Mouse (Mus musculus) adrenal gland, postnatal 25 days (tissue): ENCODE measurements around the gene H2-Eb2. TPM values are rescaled to one million over a fixed set of nuclear protein-coding genes. Genes with fewer than 3 reads are reported as not detected.
"Not testable (repeated sequence)": the region's sequence is repeated elsewhere in the genome, so short reads cannot be mapped to it uniquely, and the experiment has no call there.

Experiments
- DNase-seq: peaks from one replicate; pipeline ENCODE4 v3.0.0; 2021; ENCODE audit warnings: mixed read lengths
- total RNA-seq: library from RNA; stranded (reverse); gene quantifications from 2 replicates; pipeline ENCODE4 v1.2.3, GENCODE M21; 2021

Gene H2-Eb2
- total RNA-seq, 1 experiment from 2014 or later: not detected

DNA sequence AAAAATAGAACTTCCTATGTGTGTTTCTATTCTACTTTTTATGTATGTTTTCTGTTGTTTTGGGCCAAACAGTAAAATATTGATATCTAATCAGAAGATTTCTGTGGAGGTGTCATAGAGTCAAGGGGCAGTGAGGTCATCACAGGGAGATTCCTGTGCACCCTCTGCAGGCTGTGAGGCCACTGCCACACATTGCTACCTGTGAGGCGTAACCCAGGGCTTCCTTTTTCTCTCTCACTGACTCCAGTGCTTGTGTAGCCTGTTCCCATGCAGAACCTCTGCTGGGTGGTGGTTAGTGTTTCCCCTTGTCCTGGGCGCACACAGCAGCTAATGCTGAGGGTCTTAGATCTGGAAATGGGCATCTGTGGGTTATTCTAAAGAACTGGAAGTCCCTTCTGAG lies 19.1 kb upstream of the H2-Eb2 start:
- no peak for DNase-seq

DNA sequence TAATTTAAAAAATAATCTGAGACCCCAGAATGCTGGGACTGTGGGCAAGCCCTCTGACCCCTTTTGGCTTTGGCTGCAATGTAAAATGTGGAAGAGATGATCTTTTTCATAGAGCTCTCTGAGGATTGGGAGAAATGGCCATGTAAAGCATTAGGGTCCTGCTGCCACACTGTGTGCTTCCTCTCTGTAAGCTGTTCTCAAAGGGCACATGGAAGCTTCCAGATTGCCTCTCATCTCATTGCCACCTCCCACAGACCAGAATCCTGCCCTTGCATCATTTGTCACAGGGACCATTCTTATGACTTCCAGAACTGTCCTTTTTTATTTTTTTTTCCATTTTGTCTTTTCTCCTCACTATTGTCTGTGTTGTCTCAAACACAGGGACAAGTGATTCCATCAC lies 18.2 kb upstream of the H2-Eb2 start:
- DNase-seq: no peak

DNA sequence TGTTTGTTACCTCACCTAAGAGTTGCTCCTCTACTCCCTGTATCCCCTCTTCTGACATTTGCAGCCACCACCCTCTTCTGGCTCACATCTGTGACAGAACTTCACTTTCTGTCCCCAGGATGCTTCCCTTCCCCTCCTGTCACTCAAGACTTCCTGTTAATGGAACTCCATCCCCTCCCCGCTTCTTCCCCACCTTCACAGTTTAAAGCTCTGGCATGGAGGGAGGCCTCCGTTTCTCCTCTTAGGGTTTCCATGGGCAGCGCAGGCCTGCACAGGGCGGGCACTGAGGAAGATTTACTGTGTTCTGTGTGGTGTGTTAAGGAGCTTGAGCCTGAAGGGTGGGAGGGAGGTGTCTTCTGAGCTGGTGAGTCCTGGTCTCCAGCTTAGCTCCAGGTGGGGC lies 17.3 kb upstream of the H2-Eb2 start:
- no peak for DNase-seq

DNA sequence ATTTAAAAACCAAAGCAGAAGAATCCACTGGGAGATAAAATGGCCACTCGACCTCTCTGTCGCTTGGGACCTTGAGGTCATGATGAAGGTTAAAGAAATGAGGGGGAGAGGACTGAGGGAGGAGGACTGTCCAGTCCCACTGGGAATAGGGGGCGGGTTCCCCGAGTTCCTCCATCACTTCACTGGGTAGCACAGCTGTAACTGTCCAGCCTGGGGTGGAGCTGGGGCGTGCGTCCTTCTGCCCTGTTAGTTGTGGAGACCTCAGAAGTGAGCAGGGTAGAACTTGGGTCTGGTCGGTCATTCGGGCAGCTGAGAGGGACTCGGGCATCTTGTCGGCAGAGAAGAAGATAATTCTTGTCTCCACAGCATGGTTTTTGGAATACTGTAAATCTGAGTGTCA lies 16.2 kb upstream of the H2-Eb2 start:
- no peak for DNase-seq

DNA sequence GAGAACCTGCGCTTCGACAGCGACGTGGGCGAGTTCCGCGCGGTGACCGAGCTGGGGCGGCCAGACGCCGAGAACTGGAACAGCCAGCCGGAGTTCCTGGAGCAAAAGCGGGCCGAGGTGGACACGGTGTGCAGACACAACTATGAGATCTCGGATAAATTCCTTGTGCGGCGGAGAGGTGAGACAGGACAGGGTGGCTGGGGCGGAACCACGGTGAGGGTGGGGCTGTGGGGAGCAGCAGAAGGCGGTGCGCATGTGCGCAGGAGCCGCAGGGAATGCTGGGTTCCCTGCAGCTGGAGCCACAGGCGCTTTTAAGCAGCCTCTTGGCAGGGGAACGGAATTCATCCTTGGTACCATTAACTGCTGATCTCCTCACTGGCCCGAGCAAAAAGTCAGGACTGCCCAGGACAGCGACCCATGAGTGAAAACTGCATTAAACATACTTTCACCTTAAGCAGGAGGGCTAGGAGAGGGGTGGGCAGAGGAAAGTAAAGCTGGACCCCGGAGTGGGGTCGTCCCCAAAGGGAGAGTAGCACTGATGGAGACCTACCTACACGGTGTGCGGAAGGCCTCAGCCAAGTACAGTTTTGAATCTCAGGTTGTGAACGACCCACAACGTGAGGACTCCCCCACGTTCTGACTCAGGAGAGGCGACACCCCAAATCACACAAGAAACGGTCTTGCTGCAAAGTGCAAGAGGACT lies 15.6 kb upstream of the H2-Eb2 start:
- DNase-seq: peak; percentile 80

DNA sequence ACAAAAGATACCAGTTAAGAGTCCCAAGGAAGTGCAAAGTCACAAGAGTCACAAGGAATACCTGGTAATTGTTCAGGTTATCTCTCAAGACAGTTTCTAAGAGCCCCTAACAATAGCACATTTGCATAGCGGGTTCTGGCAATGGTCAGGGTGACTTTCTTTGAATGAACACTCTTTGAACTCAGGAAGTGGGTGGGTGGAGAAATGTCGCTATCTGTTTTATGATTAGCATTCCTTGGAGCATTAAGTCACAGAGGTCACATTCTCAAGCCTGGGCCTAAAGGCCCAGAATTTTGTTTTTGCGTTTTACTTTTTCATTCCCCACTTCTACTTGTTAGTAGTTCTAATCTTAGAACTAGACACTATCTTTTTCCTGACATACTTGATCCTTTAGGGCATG lies 14.9 kb upstream of the H2-Eb2 start:
- DNase-seq: not testable (repeated sequence)

DNA sequence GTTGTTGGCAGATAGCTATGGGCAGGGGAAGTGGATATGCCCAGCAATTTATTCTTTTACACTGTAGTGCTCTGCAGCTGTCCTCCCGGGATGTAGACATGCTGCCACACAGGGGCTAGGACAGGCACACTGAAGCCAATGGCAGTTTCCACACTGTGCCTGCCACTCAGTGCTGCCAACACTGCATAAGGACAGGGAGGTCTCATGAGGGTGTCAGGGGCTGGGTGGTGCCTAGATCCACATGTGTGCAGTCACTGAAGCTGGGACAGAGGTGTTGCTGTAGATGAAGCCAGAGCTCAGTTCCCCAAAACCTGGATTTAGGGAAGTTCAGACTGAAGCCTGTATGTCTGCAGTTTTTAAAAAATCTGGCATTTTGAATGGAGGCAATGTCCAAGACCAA lies 13.3 kb upstream of the H2-Eb2 start:
- no peak for DNase-seq

DNA sequence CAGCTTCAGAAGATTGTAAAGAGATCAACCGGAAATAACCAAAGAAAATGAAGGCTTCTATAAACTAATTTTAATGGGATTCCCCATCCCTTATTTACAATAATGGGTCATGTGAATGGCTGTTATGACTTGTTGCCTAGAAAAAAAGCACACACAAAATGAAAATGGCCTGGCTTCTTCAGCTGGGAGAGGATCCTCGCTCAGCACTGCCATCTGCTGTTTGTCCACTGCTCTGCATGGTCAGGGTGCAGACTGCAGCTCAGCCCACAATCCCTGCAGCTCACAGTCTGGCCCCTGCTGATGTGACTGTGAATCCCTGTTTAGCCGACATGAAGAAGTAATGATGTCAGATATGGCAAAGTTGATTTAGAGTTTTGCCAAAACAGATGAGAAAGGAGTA lies 12.1 kb upstream of the H2-Eb2 start:
- DNase-seq: peak; percentile 74

DNA sequence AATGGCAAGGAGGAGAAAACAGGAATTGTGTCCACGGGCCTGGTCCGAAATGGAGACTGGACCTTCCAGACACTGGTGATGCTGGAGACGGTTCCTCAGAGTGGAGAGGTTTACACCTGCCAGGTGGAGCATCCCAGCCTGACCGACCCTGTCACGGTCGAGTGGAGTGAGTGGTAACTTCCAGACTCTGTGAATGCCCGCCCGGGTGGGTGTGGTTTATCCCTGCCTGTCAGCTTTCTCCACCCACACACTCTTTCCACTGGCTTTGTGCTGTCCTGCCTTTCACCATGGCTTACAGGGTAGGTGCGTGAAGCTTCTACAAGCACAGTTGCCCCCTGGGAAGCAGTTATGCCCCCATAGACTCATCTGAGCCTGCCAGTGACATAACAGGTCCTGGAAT lies 11.2 kb upstream of the H2-Eb2 start:
- DNase-seq: no peak

DNA sequence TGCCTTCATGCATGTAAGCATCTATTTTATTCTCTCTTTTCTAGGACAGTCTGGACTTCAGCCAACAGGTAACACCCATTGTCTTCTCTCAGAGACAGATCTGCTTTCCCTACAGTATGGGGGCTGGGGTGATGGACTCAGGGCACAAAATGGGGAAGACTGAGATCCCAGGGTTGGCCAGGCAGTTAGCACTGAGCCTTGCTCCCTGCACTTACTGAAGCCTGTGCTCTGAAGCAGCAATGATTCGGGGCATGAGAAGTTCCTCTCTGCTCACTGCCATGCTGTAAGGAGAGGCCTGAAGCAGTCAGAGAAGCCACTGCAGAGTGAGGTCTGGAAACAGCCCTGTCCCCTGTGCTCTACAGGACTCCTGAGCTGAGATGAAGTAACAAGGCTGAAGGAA lies 10.0 kb upstream of the H2-Eb2 start:
- DNase-seq: no peak

DNA sequence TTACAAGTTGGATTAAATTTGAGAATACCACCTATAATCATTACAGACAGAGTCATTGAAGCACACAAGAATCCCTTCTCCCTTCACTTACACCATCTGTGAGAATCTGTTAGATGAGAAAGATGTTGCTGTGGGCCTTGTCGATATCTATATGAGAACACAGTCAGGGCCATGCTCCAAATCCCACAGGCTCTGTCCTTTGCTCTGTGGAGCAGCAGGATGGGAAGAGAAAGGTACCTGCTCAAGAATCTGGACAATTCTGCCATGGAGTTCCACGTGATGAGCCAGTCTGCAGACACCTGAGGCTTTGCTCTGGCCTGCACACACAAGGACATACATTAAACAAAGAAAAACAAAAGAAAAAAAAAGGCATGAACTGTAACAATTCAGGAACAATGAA lies 8.8 kb upstream of the H2-Eb2 start:
- no peak for DNase-seq

DNA sequence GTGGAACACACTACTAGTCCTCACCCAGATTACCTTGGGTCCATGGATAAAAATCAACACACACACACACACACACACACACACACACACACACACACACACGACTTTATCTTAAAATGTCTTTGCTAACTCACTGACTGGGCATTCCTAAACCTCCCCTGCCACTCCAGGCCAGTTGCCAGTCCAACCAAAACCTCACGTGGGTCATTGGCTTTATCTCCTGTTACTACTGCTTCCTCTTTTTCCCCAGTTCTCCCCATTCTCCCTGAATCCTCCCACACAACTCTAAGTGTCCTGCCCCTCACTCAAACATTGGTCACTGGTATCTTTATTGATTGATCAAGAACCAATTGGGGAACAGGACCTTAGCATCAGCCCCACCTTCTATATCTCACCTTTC lies 8.2 kb upstream of the H2-Eb2 start:
- no peak for DNase-seq

DNA sequence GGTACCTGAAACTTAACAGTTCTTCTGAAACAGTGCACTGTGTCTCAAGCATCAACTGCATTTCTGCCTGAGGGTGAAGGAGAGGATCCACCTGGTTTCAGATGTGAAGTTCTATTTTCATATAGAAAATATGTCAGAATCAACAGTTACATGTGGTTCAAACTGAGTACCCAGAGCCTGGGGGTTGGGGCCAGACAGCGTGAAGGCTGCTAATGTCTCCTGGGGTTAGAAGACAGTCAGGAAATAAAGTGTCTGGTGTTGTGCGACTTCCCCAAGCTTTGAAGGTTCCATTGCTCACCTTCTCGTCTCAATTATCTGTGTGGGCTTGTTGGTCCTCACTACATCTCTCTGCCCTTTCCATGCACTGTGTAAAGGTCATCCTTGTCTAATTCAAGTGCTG lies 908 bp downstream of the H2-Eb2 start:
- DNase-seq: no peak

DNA sequence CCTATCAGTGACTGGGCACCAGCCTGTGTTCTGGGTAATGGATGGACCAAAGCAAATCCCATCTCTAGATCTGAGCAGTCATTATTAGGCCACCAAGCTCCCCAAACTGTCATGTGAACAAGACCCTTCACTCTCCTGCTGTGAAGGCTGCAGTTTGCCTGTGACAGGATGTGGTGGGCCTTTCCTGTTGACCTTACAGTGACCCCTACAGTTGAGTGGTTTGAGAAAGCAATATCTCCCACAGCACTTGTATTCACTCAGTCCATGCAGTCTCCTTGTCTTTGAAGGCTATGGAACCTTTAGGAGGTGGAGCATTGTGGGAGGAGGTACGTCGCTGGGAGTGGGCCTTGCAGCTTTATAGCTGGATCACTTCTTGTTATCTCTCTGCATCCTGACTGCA lies 4.3 kb downstream of the H2-Eb2 start:
- no peak for DNase-seq

DNA sequence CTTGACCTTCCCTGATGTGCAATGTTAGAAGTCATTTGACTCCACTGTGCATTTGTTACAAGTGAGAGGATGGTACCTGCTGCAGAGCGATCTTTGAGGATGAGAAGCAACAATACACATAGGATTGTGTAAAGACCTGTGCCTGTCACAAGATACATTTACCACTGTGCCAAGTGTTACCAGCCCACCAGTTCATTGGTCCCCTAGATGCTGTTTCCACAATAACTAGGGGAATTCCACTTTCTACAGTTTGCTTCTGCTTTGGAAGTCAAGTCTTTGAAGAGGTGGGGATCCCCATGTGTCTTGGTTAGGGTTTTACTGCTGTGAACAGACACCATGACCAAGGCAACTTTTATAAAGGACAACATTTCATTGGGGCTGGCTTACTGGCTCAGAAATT lies 5.7 kb downstream of the H2-Eb2 start:
- no peak for DNase-seq

DNA sequence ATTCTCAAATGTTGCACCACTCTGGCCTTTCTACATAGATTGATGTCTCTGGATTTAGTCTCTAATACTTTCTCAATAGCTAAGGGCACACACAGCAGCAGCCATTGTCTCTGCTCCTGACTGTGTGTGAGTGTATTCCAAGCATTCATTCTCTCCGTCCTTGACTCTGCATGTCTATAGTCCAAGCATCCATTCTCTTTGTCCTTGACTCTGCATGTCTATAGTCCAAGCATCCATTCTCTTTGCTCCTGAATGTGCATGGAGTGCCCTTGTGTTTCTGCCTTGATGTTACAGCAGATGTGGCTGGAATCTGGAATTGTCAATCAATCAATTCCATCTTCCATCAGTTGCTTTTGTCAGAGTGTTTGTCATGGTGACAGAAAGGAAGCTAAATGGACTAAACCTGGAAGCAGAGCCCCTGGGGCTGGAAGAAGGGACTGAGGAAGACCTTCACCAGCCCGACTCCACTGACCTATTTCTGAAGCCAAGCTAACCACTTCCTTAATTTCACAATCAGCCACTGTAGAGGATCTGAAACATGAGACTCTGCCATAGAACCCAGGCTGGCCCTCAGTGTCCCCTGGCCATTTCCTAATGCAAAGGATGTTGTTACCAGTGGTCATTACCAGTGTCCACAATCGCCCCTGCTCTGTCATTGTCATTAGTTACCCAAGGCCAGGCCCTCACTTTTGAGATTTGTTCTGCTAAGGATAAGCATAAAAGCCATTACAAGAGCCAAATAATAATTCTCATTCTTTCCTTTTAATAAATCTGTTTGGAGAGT lies 15.3 kb downstream of the H2-Eb2 start:
- no peak for DNase-seq

DNA sequence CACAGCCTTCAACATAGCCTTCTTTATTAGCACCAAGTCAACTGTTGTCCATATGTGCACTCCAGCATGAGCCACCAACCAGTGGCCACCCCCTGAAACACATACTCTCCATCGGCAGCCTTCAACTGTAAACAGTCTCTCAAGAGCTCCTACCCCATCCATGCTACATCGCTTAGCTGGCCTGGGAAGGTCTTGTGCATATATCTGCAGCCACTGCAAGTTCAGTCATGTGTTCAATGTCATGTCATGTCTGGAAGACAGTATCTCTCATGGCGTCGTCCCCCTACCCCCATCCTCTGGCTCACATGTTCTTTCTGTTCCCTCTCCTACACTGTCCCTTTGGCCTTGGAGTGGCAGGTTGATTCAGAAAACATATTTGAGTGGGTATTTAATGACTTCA lies 19.4 kb downstream of the H2-Eb2 start:
- no peak for DNase-seq

DNA sequence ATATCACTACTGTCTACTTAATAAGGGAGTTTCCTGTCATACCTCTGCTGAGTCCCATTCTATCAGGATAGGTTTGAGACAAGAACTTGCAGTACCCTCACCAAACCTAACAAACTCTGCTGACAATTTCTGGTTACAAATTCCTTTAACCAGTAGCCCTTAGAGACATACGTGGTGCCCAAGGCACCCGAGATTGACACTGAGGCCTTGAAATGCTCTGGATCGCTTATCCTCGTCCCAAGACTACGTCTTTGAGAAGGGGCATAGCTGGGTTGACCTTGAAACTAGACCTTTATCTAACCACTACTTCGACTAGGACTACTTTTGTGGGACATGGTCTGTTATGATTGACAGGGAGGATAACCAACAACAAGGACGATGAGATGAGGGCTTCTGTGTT lies 20.0 kb downstream of the H2-Eb2 start:
- no peak for DNase-seq

DNA sequence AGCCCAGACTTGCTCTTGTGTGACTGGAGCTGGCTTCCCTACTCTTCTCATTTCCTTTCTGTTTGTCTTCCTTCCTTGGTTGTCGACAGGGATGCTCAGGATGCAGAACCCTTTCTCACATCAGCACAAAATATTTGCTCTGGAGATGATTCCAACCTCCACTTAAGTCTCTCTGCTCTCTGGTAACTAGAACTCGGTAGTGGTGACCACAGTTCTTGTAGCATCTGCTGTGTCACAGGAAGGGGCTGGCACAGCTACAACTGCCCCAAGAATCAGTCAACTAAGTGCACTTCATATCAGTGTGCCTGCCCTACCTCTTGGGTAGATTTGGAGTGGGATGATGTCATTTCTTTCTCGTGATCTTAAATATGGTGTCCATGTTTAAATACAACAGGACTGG lies 20.6 kb downstream of the H2-Eb2 start:
- DNase-seq: no peak

DNA sequence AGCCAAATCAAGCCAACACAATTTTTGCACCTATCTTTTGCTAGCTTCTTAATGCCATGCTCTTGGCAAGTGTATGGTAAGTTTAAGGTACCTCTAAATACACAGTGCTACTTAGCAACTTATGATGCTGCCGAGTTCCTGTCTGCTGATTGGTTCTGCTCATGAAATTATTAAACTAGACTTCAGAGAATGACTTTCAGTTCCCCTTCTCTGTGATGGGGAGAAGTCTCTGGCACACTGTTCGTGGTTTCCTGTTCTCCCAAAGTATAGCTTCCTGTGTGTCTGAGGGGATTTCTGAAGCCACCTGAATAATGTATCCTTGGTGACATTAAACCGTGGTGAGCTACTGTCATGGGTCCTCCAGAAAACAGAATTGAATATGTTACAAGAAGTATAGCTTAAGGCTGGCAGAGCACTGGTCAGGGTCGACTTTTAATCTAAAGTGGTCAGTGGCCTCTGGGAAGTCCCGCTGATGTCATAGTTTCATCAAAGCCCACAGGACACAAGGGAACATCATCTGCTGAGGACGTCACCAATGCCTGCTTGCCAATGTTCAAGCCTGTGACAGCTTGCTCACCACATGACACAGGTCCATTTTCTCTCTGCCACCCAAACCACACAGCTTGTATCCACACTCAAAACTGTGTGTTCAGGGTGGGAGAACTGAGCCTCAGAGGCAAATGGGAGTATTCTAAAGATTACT lies 22.3 kb downstream of the H2-Eb2 start:
- peak; percentile 14 for DNase-seq

DNA sequence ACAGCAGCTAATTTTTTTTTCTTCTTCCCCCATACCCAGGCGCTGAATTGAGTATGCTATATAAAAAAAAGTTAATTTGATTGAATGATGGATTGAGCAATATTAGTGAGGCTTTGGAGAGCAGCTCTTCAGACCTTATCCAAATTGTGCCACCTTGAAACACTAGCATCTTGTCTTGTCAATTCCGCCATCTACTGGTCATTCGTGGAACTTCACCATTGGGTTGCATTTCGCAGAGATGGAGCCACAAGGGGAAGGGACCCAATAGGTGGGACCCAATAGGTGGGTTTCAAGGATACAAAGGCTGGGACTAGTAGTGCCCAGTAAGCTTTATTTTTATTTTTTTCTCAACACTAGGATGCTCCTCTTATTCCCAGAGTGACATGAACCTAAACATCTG lies 24.0 kb downstream of the H2-Eb2 start:
- DNase-seq: peak; percentile 62

DNA sequence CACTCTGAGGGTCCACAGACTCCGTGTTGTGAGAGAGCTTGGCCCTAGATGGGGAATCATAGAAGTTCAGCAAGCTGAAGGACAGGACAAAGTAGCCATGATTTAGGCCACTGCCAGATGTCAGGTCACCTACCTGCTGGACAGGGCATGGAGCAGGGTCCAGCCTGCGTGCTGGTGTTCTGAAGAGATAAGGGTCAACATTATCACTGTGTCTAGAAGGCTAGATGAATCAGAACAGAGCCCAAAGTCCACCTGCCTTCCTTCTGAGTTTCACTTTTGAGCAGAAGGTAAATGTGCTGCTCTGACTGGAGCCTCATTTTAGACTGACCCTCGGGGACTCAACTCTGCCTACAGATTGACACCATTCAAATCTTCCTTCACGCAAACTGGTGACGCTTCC lies 29.1 kb downstream of the H2-Eb2 start, which contains the start of gene Btnl2:
Btnl2 (plus strand) TSS at position 284 of the 400 bp plus-strand sequence.
- DNase-seq: no peak

DNA sequence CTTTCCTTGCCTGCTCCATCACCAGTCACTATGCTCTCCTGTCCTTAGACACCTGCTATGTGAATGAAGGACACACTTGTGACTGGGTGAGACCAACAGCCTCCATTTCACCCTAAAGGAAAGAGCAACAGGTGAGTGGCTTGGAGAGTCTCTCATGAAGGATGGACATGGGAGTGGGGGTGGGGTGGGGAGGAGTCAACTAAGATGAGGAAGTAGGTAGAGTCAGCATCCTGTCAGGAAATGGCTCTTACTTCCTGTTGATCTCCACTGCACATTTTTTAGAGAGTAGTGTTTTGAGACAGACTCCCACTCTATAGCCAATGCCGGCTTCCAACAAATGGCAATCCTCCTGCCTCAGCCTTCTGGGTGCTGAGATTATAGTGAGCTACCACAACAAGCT lies 29.5 kb downstream of the H2-Eb2 start:
- no peak for DNase-seq
